Mouse (Mus musculus): ENCODE data around the gene Kif26b.

DNA sequence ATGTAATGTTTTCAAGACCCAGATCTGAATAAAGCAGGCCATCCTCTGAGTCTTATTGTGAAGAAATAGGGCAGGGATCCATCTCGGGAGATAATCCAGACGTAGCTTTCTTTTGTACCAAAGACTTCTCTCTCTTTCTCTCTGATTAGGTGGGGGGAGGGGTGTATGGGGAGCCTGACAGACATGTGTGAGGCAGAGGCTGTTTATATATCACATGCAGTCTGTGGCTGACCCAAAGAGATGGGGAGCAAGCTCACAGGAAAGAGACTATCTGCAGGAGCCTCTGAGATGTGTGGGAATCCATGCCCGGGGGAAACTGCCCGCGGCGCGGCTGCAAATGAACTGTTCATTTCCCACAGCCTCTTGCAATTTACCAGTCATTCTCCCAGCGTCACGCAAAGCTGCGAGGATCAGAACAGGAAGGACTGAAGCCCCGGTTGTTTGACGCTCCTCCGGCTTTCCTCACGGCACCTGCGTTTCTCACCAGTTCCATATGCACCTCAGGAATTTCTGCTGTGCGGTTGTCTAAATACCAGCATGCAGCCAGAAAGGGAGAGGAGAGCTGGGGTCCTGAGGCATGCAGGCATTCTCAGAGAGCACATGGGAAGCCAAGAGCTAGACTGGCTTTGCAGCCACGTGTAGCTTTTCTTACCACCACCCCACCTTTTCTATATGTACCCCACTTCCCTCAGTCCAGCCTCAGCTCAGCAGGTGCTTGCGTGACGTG lies 105.6 kb downstream of the Kif26b start:
- TF ChIP-seq CTCF (IDR thresholded peaks at IDR 0.05; ENCODE audit: low read depth, low read length), result no peak
- no peak for TF ChIP-seq POLR2A (IDR thresholded peaks at IDR 0.05; ENCODE audit: borderline replicate concordance, low read depth, low read length)
